Mouse (Mus musculus): ENCODE results near the gene Hdac4.

DNA sequence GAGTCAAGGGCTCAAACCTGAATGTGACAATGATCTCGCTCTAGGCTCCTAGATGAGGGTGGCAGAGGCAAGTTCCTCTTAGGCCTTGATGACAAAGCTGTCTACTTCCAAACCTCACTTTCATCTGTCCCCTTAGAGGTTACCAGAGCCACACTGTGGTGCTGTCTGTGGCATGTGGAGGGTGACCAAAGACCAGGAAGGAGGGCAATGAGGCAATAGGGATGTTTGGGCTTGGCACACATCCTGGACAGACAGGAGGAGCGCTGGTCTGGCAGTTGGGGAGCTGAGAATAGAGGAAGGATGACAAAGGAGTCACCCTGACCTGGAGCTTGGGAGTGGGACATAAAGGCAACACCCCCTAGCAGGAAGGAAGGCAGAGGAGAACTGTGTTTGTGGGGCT is 29.8 kb upstream of the Hdac4 start:
- no peak for TF ChIP-seq GATA1 (IDR thresholded peaks at IDR 0.05; ENCODE audit: low read length)
- TF ChIP-seq TAL1 (IDR thresholded peaks at IDR 0.05; ENCODE audit: low read length) = no peak
